Mouse (Mus musculus) adrenal gland, postnatal 36 days (tissue): ENCODE results near the gene Tfpt. TPM values are rescaled to one million over a fixed set of nuclear protein-coding genes. Genes with fewer than 3 reads are reported as not detected.
"Not testable (repeated sequence)": the region's sequence is repeated elsewhere in the genome, so short reads cannot be mapped to it uniquely, and the experiment has no call there.

Experiments
- DNase-seq, 2 experiments: peaks; one replicate each; pipeline ENCODE4 v3.0.0; 2021; ENCODE audit warnings: mixed read lengths in 1 of 2
- total RNA-seq, 2 experiments: library from RNA; stranded (reverse); gene quantifications; 2 replicates each; pipeline ENCODE4 v1.2.3; 2021

The Tfpt gene
- total RNA-seq, 2 experiments from 2014 or later, result 26.3 to 29.6 TPM

DNA sequence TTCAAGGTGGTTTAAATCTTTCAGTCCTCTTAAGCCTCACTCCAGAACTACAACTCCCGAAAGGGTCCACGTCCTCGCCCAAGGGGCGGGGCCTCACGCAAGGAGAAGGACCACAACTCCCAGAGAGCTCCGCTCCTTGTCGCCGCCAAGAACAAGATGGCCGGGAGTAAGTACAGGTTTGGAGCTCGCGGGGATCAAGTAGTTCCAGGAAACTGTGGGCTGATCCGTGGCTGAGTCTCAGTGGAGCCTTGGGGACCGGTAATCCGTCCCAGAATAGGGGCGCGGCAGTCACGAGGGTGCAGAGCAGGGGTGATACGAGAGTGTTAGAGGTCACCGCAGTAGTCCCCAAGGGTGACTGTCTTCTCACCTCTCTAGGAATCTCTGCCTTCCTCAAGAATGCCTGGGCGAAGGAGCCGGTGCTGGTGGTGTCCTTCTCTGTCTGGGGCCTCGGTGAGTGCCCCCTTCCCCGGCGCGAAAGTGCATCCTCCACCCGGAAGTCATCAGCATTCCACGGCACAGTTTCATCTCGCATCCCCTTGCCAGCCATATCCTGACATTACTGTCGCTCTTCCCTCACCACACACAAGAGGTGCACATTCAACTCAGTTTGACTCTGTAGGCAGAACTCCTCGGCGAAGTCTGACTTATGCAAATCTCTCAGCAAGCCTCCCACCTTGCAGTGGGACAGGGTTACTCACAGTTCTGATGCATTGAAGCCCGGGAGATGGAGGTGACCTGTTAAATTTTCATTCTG lies 12.3 kb downstream of the Tfpt start, which contains the start of gene Ndufa3:
Gene Ndufa3 (plus strand): TSS at position 132 of the 754 bp plus-strand sequence.
- DNase-seq, result peak; percentile 89 to 94

DNA sequence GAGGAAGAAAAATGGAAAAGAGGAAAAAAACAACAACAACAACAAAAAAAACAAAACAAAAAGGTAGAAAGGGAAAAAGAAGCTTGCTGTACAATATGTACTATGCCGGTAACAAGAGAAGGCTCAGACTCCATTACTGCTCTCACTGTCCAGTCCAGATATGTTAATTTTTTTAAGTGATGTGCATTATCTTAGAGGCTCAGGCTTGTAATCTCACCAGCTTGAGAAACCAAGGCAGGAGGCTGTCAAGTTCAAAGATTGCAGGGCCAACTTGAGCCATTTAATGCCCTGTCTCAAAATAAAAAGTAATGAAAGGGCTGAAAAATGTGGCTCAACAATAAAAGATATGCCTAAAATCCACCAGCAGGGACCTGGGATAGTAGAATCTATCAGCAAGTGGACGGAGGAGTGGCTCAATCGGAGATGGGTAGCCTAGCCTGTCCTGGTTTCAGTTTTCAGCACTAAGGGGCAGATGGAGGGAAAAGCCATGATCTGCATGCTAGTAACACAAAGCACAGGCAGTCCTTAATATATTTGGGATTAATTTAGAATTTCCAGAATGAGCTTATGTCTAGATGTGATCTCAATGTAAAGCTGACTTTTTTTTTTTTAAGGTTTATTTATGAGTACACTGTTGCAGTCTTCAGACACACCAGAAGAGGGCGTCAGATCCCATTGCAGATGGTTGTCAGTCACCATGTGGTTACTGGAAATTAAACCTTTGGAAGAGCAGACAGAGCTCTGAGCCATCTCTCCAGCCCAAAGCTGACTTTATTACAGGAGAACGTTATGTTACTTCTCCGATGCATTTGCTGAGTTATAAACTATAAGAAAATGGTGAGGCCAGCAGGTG lies 13.1 kb downstream of the Tfpt start:
- no peak for DNase-seq

DNA sequence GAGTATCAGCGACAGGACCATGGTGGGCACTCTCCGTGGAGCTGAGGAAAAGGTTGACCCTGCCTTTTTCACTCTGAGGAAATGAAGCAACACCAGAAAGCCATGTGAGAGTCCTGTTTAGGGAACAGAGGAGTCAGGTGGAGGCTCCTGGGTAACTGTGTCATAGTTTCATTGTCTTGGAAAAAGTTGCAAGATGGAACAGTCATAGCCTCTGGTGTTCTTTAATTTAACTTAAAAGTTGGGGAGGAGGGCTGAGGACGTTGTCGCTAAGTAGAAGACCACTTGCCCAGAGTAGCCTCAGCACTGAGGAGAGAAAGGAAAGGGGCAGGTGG lies 13.7 kb downstream of the Tfpt start, which contains the start of gene Oscar:
Gene Oscar (minus strand): TSS at position 101 of the 332 bp plus-strand sequence.
- DNase-seq, result no peak

DNA sequence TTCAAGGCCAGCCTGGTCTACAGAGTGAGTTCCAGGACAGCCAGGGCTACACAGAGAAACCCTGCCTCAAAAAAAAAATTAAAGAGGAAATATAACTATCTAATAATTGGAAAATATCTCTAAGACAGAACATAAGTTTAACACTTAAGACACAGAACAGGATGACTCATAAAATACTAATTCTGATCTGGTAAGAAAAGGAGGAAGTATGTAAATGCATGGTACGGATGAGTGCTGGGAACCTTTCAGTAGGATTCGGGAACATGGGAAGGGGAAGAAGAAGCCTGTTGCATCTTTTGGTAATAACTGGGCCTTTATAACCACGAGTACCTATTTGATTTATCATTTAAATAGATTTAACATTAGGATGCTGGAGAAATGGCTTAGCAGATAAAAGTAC lies 15.7 kb downstream of the Tfpt start:
- no peak for DNase-seq

DNA sequence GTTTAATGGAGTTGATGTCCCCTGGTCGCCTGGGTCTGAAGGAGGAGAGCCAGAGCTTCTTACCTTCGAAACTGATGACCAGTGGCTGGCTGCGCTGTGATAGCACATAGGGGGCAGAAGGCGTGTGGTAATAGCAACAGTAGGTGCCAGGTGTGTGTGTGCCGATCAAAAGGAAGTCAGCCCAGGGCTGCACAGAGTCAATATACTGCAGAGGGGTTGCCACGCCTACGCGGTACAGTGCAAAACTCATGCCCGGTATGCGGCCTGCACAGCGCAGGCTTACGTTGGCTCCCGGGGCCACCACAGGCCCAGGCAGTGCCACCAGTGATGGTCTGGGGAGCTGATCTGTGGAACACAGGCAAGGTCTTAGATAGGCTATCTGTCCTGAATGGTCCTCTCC lies 18.7 kb downstream of the Tfpt start:
- no peak for DNase-seq

DNA sequence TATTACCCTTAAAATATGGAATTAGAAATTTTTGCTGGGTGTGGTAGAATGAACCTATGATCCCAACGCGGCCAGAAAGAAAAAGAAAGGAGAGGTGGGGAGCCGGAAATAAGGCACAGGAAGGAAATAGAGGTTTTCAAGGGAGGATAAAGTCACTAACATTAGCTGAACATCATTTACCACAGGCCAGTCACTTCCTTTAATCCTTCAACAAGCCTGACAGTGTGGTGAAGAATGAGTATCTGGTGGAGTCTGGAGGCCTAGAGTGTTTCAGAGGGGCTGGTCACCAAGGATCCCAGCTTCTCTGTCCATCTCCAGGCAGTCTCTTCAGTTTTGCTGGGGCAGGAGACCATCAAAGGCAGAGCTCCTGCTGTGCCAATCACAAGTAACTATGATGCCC lies 19.3 kb downstream of the Tfpt start:
- DNase-seq, result no peak

DNA sequence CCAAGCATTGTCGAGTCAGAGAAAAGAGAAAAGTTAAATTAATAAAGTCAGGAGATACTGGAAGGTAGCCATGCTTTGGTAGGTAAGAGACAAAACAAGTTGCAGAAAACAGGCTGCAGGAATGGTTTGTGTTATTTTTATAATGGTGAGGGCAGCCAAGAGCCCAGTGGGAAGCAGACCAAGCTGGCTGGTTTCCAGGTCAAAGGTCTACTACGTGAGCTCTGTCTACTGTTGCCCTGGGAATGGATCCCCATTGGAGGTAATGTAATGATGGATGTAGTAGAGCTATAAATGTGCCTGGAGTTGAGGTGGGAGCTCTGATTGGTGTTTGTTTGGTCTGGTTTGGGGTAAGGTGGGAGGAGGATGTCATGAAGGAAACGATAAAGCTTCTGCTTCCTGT lies 20.6 kb downstream of the Tfpt start:
- DNase-seq, result peak; percentile 39 to 65

DNA sequence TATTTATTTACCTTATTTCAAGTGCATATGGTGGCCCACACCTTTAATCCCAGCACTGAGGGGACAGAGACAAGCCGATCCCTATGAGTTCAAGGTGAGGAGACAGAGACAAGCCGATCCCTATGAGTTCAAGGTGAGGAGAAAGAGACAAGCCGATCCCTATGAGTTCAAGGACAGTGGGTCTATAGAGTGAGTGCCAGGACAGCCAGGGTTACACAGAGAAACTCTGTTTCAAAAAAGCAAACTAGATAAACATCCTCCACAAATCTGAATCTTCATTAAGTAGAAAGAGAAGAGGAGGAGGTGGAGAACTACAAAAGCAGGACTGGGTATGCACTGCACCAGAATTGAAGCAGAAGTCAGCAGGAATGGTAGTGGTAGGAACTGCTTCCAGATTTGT lies 21.1 kb downstream of the Tfpt start:
- DNase-seq, result no peak

DNA sequence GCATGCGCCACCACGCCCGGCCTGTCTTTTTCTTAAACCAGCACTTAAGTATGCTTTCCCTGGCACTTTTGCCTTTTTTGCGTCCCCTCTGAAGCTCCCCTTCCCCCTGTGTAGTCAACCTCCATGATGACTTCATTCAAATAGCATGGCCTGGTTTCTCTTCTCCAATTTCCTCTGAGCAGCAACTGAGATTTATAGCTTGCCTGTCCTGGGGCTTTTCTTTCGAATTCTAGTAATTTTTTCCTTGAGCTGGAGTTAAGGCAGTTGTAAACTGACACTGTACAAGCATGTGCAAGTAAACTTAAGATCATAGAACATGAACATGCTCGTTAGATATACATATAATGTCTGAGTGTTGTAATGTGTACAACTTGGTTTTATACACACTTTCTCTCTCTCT lies 22.3 kb downstream of the Tfpt start:
- DNase-seq, result no peak

DNA sequence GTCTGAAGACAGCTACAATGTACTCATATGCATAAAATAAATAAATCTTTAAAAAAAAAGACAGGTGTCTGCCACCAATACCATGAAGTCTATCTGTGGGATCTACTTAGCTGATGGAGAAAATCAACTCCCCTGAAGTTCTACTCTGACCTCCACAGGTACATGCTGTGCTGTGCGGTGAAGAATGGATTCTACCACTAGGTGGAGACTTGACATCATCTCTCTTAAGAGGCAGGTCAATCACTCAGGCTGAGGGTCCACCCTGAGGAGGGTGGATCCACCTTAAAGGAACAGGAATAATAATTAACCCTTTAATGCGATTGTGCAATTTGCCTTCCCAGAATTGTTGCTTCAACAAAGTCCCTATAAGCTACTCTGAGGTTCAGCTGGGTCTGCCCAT lies 22.9 kb downstream of the Tfpt start:
- no peak for DNase-seq

DNA sequence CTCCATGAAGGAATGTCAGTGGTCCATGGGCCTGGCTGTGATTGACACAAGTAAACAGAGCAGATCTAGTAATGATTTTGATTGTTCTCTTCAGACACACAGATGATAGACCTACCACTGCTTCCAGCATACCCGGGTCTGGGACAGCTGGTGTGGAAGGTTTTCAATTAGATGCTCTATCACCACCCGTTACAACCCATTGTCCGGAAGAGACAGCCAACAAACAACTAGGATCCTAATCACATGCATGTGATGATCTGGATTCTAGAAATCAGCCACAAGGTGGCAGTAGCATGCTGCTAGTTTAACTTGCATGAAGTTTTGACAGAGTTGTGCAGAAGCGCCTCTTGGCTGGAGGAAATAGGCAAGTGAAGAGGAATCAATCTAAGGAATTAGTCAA lies 28.6 kb downstream of the Tfpt start:
- peak; percentile 56 to 80 for DNase-seq

DNA sequence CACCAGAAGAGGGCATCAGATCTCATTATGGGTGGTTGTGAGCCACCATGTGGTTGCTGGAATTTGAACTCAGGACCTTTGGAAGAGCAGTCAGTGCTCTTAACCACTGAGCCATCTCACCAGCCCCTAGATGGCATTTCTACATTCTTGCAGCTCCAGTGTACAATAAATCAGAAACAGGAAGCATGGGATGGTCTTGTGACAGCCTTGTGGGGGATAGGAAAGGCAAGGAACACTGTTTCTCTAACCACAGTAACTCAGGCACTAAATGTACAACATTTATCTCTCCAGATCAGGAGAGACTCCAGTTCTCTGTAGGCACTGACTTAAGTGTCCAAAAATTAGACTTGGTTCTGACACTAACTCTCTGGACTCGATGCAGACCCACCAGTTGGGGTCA lies 32.0 kb downstream of the Tfpt start:
- not testable (repeated sequence) for DNase-seq

DNA sequence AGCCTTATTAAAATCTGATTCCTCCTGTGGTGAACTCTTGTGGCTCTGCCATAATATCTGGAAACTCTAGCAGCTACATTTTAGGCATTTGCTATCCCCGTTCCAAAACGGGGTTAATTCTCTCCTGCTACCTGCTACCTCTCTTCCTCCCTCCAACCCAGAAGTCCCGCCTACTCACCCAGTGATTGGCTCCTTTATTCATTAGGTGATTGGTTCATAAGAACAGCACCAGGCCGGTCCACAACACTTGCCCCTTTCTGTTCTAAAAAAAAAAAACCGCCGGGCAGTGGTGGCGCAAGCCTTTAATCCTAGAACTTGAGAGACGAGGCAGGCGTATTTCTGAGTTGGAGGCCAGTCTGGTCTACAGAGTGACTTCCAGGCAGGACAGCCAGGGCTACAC lies 34.6 kb downstream of the Tfpt start:
- peak; percentile 11 to 39 for DNase-seq

DNA sequence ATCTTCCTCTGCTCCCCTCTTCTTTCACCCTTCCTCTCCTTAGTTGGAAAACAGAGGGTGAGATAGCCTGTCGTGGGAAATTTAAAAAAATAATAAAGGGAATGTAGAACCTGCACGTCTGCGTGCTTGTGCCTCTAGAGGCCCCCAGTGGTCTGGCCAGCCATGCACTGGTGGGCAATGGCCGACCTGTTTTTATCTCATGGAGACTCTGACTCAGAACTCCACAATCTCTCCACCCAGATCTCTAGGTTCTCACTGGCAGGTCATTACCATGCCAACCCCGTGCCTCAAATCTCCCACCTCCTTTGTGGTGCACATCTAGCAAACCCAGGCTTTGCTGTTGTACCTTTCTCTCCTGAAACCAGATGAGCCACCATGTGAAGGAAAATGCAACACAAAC lies 35.0 kb downstream of the Tfpt start:
- DNase-seq, result peak in 1 of 2 experiments; percentile 4

DNA sequence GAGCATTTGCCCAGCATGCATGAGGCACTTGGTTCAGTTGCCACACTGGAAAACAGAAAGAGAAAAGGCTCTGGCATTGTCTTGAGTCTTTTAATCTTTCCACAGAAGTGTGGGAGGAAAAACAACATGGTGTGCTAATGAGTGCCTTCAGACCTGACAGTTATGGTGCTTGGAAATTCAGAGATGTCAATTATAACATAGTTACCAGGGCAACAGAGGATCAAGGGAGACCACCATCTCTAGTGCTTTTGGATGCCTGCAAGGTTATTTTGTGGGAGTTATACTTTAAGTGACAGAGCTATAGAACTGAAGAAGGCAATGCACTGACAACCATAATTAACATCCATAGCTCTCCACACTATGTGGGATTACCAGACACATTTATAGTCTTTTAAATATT lies 35.9 kb downstream of the Tfpt start:
- DNase-seq, result no peak

DNA sequence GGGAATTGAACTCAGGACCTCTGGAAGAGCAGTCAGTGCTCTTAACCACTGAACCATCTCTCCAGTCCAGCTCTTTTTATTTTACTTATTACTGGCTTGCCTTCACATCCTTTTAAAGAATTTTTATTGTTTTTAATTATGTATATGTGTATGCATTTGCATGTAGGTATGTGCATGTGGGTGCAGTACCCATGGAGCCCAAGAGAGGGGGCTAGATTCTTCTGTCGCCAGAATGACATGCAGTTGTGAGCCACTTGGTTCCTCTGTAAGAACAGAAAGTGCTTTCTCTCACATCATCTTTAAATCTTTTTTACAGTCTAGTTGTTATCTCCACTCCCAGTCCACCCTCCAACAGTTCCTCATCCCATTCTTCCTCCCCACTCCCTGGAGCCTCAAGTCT lies 38.2 kb downstream of the Tfpt start:
- no peak for DNase-seq

DNA sequence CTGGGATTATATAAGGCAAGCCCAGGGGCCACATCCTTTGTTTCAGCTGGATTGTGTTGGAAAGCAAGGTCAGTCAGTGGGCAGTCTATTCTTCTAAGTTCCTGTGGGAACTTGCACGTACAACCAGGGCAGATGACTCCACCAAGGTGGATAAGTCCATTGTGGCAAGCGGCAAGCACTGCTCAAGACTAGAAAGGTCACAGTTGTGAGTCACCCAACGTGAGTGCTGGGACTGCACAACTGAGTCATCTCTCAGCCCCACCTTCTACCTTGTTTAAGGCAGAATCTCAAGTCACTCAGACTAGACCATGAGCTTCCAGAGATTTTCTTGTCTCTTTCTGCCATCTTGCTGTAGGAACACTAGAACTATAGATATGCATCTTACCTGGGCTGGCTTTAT lies 39.2 kb downstream of the Tfpt start:
- peak; percentile 20 to 34 for DNase-seq

DNA sequence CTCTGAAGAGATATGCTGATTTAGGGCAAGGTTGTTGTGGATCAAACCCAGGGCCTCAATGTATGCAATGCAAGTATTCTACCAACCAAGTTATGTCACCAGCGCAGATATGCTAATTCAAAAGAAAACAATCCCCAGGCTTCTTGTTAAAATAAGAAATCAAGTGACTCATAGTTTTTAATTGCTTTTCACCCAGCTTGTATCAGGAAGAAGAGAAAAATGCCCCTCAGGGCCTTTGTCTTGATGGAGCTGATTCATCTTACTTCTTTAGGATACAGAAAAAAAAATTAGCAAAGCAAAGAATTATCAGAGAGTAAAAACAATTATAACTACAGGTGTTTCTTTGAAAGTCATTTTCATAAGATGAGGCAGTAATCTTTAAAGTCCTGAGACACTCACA lies 42.4 kb downstream of the Tfpt start:
- no peak for DNase-seq

DNA sequence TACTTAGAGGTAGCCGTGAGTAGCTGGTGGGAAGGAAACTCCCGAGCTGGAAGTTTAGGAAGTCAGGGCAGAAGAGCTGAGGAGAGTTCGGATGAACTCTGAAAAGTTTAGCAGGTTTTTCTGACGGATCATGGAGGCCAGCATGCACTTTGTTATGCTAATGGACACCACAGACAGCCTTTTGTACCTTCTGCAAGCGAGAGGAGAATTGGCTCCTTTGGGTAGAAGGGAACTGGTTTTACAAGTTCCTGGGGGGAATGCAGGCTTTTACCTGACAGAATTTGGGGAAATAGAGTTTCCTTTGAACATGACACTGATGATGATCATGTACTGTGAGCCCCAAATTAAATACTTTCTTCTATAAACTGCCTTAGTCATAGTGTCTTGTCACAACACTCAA lies 43.5 kb downstream of the Tfpt start:
- DNase-seq, result no peak

DNA sequence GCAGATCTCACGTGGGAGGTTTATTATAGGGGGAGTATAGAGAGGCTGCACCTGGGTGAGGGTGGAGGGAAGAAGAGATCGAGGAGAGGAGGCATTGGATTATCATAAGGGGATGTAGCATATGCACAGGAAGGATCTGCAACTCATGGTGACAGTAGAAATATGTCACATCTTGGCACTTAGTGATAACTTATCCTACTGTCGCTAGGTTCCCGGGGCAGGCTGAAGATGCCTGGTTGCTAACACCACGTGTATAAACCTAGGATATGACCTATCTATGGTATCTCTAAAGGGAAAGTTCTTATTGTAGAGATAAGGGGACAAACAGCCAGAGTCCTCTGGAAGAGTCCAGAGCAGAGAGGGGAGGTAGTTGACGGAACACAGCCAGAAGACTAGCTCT lies 44.0 kb downstream of the Tfpt start:
- no peak for DNase-seq

DNA sequence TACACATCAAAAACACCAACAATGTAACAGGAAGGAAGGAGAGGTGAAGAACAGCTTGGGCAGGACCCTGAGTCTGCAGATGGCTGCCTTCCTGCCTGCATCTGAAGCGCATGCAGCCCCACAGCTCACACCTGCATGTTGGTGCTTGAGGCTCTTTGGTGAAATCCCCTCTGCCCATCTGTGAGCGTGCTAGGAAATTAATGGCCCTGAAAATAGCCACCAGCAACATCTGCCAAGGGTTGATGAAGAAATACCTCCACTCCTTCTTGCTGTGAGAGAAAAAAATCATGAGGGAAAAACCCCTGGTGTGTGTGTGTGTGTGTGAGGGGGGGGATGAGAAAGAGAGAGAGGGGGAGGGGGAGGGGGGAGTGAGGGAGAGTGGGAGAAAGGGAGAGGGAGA lies 49.7 kb downstream of the Tfpt start:
- DNase-seq, result no peak

DNA sequence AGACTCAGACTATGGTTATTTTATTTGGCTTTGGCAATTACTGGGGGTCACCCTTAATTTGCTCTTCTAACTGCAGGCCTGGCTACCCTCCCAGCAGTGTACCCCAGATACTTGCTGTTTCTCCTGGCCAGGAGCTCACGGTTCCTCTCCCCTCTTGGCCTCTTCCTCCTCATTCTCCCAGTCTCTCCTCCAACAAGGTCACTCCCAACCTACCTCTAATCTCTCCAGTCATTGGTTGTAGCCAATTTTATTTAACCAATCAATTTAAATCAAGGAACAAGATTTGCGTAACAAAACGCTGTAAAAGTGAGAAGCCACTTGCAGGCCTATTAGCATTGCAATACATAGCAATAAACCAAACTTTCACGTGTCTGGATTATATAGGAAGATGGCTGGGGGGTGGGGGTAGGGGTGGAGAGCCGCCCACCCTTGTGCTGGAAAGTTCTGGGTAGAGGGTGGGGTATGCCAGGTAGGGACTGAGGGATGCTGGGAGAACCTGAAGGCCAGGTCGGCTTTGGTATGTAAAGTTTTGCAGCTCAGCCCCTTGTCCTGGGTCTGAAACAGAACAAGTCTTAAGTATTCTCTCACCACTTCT lies 50.7 kb downstream of the Tfpt start:
- DNase-seq, result no peak

DNA sequence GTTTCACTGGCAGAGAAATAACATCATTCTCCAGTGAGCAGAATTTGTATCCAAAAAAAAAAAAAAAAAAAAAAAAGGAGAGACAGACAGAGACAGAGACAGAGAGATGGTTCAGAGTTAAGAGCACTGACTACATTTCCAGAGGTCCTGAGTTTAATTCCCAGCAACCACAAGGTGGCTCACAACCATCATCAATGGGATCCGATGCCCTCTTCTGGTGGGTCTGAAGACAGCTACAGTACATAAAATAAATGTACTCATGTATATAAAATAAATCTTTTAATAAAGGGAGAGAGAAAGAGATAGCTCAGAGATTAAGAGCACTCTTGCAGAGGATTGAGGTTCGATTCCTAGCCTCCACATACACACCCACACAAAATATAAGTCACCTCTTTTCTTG lies 51.5 kb downstream of the Tfpt start:
- DNase-seq, result no peak
